Mouse (Mus musculus): ENCODE measurements at regions not wholly inside any gene's neighbourhood (a gene's known extent, or its start where the extent isn't known, plus 50 kb on each side); places are given as distances from the start of the nearest gene placed in this dataset.

DNA sequence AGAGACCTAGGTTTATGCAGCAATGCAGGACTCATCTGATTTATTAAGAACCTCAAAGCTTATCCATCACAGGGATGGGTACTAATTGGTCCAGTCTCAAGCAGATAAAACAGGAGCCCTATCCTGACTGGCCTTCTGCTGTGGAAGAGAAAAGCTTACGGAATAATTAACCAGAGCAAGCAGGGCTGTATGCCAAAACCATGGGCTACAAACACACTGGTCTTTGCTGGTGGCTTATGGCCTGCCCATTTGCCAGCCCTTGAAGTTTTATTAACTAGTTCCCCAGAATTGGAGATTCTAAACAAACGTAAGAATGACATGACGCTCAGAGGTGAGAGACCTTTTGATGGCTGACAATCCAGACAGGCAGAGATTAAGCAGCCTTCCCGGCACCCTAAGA lies 83.4 kb upstream of the Rbms3 start:
- no peak for DNase-seq
- intact Hi-C loops (cut with DNase I): no loop called here

DNA sequence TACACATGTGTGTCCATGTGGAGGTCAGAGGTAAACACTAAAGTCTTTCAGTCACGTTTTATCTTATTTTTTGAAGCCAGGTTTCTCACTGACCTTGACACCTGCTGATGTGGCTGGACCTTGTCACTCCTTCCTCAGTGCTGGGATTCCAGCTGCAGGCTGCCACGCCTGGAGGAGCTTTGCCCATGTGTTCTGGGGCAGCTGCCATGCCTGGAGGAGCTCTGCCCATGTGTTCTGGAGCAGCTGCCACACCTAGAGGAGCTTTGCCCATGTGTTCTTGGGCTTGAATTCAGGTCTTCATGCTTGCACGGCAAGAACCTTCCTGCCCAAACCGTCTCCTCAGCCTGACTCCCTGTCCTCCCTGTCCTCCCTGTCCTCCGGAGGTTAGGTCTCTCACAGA lies 82.1 kb upstream of the Rbms3 start:
- intact Hi-C loops (cut with DNase I): no loop called here
- no peak for DNase-seq

DNA sequence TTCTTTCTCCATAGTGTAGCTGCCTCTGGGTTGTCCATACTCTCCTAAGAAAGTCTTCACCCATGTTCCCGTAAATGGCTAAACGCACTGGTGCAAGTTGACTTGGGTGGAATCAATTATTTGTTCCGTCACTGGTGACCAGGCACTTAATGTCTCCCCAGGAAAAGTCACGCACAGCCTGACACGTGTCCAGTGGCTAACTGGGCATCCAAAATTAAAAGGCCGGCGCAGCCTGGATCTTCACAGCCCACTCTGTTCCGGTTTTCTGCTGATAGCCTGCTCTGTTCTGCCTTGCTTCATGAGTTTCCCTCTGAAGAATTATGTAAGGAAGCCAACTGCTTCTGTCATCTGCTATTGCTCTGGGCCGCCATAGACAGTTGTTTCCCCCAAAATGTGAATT lies 81.3 kb upstream of the Rbms3 start:
- intact Hi-C loops (cut with DNase I): no loop called here
- no peak for DNase-seq

DNA sequence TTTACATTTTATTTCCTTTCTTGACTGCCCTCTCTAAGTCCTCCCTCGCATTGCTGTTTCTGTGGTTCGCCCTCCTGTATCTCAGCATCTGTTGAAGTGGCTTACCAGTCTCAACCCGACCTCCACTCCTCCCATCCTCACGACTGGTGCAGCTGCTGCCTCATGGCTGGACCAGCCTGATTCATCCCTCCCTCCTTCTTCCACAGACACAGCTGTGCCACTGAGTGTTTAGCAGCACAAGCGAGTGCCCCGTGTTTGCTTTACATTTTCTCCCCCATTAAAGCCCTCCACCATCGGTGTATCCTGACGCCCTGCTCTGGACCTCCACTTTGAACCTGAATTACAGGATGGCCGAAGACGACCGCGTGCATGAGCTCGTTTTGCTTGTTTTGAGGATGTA lies 80.0 kb upstream of the Rbms3 start:
- no peak for DNase-seq
- intact Hi-C loops (cut with DNase I): no loop called here

DNA sequence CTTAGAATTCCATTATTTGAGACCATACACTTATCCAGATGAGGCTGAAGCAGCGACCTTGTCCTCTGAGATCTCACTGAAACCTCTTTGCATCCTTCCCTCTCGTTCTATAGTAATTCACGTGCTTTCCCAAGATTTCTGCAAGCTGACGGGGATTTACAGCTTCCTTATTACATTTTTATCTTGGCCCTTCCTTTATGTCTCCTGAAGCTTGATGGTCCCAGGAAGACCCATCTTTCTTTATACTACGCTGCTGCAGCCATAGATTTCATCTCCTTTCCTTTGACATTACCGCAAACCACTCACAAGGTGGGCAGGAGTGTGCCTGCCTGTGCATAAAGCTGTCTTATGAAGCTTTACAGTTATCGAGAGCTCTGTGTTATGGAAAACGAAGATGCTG lies 63.3 kb upstream of the Rbms3 start:
- intact Hi-C loops (cut with DNase I): no loop called here
- DNase-seq: no peak

DNA sequence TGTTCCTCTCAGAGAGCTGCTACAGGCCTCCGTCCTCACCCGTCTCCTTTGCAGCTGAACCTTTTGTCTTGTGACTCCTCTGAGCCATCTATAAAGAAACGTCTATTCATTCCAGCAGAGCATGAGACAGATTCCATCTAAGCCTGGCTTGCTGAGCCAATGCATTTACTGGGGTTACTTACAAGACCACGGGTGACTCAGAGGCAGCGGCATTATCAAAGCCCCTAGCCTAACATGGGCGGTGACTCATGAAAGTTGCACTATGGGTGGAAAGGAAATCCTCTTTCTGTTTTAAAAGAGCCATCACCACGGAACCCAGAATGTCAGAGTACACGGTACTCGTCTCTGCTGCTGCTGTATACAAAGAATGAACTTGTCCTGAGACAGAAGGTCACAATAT lies 62.8 kb upstream of the Rbms3 start:
- intact Hi-C loops (cut with DNase I): no loop called here
- no peak for DNase-seq

DNA sequence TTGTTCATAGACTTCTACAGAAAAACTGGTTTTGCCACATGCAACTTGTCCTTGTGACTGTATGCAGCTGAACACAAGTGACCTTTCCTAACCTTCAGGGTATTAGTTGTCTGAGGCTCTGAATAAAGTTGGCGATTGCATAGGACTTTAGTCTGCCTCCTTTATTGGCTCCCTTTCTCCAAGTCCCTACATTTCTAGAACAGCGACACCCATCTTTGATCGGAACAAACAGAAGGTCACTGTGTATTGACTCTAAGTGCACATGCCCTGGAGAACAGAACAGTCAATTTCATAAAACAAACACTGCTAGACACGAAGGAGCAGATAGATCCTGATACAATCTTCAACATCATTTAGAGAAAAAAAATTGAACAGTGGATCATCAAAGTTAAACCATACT lies 60.2 kb upstream of the Rbms3 start:
- intact Hi-C loops (cut with DNase I): no loop called here

More for the DNA sequence above, 60.2 kb upstream of the Rbms3 start:
- no peak for DNase-seq

All from heart, postnatal 14 days (tissue).